Mouse (Mus musculus) liver, postnatal 0 days (tissue): ENCODE measurements around the gene Wdr38.
A peak's percentile ranks its signal among the peaks of the same experiment; 100 is the strongest.

Experiments
- CTCF ChIP-seq: sonication (generic); IDR thresholded peaks from 2 replicates; pipeline ENCODE4 v1.5.1; 2016; ENCODE audit warnings: antibody characterized with exemption, low read depth
- EP300 ChIP-seq: IDR thresholded peaks from 2 replicates; pipeline ENCODE4 v1.6.1; 2016; ENCODE audit warnings: antibody characterized with exemption, low read depth, mild to moderate bottlenecking

GRCm38 (mm10) chr2:39005574-39006079, 8.4 kb downstream of the Wdr38 start, which contains the start of gene Rpl35:
- no peak for TF ChIP-seq EP300
- TF ChIP-seq CTCF: peak; percentile 62
